Mouse (Mus musculus) mesoderm, embryonic 11.5 days (tissue): Measurements from ENCODE around the gene Creld2.

ENCODE experiments used
- DNase-seq: peaks from one replicate; pipeline ENCODE4 v3.0.0-alpha.2; 2012; ENCODE audit warnings: low read depth, low spot score

Gene Creld2

DNA sequence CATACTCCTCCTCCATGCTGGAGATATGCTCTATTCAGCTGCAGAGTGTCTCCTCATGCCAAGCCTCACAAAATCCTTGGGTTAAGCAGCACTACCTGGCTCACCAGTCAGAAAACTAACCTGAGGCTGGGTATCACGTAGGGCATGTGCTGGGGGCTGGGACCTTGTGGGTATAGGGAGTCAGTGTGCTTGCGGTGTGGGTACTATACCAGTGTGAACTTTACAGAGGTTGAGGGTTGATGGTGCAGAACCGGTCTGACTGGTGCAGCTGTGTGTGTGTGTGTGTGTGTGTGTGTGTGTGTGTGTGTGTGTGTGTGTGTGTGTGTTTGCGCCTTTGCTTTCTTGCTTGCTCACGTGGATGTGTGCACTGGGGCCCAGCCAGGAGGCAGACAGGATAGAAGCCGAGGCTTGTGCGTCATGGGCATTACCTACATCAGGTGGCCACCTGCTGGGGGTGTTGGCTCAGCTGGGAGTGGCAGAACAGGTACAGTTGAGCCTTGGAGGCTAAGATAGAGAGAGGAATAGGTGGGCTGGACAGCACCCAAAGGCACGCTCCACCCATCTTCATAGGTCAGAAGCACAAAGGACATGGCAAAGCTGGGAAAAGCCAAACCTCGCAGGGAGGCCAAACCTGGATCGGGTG lies 32.2 kb downstream of the Creld2 start:
- DNase-seq = no peak

DNA sequence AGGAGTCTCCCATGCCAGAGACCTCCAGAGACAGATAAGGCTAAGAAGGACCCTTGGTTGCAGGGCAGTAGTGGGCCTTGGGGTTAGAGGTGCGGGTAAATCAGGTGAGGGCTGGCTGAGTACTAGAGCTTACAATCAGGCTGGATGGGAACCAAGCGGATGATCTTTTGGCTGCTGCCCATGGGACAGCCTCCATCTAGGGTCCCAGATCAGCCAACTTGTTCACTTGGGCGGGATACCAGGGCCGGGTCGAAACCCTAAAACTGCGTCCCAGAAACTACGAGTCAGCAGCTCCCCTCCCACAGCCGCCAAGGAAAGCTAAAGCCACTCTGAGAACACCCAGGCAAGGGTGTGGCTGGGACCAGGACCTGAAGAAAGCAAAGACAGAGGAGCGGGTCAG lies 33.7 kb downstream of the Creld2 start:
- no peak for DNase-seq

DNA sequence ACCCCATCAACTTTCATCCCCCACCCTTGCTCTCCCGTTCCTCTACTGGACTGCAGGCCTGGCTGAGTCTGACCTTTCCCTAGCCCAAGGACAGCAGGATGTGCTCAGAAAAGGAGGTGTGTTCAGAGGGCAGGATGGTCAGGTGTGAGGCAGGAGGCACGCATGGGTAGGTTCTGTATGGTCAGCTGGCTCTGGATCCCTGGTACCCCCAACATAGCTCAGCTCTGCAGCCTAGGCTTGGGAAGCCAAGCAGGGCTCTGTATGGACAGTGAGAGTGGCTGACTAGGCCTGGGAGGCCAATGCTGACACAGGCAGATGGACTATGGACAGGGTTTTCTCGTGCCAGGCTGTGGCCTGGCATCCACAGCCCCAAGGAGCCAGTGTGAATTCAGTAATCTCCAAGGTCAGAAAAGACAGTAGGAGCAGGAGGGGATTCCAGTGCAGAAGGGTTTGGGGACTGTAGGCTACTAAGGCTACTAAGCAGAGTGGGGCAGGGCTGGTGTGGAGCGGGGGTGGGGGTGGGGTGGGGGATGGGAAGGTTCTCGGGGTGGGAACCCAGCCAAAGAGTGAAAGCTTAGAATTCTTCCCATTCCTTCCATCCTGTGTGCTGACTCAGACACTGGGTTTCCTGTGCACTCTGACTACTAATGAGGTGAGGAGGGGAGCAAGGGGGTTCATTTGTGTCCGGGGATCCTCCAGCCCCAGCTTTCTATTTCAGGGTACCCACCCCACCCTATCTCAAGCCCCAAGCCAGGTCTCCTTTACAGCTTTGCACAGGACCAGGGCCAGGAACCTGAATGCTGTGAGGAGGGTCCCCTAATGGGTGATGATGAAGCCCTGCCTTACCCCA lies 34.9 kb downstream of the Creld2 start:
- DNase-seq = no peak

DNA sequence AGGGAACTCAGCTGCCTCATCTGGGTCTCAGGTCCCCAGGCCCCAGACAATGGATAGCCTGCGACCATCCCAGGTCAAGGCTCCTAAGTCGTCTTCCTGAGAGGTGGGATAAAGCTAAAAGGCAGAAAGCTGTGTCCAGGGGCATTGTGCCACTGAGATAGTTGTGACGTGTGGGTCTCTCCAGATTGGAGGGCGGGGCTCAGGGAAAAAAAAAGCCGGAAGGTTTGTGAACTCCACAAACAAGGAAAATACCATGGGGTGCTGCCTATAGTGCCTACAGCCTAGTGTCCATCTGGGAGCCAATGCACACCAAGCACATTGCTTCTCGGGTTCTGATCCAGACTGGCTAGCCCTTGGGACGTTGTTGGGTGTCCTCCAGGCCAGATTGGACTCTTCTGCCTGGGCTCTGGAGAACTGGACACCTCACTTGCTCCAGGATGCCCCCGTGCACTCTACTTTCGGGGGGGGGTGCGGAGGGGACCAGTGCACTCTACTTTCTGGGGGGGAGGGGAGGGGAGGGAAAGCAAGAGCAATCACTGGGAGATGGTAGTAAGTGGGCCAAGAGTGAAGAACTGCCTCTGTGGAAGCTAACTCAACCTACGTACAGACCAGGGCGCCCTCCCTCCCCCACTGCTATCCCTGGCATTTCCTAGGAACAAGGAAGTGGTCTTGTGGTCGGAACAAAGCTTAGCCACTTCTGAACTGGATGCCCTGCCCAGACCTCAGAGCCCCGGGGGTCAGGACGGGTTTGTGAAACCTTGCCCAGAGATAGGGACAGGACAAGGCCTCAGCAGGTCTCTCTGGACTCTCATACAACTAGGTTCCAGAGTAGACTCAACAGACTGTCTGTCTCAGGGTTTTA lies 35.8 kb downstream of the Creld2 start:
- no peak for DNase-seq

DNA sequence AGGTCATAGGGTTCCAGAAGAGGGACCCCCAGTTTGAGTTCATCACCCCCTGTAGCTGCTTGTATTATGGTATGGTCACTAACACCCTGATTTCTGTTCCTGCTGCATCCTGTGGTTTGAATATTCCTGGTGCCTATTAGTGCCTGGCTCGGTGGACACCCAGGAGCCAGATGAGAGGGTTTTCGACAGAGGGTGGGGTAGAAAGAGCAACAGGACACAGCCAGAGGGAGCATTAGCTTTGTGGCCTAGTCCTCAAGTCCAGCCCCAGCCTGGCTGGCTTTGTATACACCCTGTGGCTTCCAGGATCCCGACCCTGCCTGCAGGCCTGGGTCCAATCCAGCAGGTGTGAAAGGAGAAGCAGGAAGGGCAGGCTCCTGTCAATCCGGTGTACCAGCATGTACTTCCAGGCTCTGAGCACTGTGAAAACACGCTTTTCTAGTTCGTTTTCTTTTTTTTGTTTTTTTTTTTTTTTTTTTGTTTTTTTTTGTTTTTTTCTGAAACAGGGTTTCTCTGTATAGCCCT lies 36.5 kb downstream of the Creld2 start:
- DNase-seq = no peak

DNA sequence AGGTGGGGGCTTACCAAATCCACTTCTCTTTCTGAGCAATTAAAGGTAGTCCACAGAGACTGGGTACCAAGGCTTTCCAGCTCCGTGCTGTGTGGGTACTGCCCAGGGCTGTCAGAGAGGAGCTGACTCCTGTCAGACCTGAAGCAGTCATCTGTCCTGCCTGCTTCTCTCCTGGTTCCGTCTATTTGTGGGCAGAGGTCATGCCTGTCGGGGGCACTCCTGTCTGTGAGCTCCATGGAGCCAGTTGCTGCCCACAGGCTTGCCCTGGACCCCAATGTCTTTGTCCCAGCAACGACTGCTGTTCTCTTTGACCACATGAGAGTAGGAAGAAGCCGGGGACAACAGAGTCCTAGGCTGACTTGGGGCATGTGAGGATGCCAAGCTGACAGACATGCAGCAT lies 37.2 kb downstream of the Creld2 start:
- DNase-seq = no peak

DNA sequence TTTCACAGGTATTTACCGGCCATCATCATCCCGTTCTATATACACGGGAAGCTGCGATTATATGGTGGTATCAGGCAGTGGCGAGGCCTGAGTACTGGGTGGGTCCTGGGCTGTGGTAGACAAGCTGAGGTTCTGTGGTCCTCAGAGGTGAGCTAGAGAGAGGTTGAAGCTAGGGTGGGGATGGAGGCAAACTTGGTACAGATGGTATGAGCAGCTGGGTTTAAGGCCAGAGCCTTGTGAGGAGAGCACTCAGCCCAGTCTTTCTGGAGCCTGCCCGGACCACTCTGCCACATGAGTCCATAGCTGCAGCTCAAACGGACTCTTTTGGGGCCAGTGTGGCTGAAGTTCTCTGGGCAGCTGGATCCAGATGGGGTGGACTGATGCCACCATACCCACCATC lies 37.9 kb downstream of the Creld2 start:
- no peak for DNase-seq

DNA sequence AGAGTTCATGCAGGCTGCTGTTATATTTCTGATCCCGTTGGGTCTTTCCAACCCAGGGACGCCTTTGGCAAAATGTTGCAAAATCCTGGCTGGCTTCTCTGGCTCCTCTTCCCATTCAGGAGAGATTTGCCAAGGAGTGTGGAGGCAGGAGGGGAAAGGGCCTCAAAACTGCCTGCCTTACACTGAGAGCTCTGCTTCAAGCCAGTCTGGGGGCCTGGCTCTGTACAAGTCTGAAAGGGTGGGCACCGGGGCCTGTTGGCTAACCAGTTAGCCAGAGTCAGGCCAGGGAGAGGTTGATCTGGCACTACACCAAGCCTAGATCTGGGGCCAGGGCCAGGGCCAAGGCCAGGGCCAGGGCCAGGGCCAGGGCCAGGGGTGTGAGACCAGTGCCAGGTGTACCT lies 38.7 kb downstream of the Creld2 start:
- no peak for DNase-seq

DNA sequence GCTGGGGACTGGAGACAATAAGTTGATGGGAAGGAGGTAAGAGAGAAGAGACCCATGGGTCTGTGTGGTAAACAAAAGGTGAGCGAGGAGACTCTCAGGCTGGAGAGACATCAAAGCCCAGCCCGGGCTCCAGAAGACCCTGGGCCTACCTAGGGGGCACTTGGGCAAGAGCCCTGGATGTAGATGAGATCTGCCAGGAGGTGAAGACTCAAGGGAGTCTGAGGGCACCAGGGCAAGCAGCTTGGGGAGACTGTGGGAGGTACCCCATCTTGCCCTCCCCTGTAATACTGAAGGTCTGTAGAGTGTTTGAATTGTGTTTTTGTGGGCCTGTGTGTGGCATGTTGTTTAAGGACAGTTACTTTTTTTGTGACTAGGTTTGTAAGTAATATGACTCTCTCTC lies 39.3 kb downstream of the Creld2 start:
- no peak for DNase-seq

DNA sequence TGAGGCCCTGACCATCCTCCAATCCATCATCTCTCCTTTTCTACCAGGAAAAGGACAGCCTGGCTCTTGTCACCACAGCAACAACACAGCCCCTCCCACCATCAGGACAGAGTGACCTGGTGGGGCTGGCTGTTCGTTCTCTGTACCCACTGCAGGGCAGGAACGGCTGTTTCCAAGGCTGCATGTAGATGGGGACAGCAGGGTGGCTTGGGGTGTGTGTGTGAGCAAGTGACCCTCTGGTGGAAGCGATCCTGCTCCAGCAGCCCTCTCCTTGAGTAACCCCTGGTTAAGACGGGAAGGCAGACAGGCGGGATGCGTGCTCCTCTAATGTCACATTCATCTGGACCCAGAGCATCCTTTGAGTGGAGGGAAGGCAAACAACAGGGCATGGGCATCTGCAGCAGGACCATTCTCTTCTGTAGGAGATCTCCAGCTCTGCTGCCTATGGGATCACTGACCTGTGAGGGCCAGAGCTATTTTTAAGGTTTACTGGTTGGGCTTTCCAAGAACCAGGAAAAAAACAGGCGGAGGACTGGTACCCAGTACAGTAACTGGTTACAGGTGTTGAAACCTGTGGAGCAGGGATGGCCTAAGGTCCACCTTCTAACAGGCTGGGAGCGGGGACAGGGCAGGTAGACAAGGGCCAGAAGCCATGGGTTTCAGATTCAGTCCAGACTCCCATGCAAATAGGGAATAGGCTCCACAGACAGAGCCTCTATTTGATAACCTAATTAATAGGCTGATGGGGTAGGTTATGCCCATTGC lies 39.9 kb downstream of the Creld2 start:
- no peak for DNase-seq

DNA sequence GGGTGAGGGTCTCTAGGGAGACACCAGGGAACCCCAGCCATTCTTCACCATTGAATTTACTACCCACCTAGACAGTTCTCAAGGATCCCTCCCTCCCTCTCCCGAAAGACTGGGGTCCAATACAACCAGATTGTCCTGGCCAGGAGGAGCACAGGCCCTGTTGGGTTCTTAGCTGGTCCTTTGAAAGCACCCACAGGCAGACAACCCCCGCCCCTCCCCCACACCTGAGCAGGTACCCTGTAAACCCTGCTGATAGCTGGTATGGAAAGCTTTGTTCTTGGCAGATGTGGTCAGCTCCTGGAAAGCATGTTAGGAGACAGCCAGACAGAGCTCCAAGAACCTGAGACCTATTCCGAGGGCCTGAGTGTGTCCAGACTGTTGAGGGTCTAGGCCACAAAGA lies 41.3 kb downstream of the Creld2 start:
- no peak for DNase-seq

DNA sequence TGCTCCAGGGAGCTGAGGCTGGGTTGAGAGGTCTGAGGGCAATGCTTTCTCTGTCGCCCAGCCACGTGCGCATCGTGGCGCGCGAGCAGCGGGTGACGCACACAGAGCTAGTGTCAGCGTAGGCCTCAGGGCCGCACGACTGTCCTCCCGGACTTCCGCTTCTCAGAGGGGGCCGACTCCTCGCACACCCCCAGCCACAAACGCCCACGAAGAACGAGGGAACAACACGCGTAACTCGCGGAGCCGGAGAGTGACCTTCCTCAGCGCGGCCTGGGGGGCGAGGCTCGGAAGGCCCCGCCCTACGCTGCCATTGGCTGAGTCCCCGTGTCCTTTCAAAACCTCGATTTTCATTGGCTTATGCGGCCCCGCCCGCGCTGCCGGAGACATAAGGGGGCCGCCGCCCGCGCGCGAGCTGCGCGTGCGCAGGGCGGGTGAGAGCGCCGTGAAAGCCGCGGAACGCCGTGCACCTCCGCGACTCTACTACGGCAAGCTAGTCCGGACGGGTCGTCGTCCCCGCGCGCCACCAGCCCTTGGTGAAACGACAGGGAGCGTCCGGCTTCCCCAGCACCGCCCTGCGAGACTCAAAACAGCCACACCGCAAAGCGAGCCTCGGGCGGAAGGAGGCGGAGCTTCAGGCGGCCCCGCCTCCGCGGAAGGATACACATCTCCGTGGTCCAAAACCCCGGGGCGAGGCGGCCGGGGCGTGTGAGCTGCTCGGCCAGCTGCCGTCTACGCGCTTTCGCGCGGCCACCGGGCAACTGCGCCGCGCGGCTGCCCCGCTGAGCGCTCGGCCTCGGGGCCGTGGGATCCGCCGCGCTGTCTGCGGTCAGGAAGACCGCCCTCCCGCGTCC lies 42.6 kb downstream of the Creld2 start, which contains the start of gene Pim3:
TSS of gene Pim3 (plus strand) at position 415 of the 851 bp plus-strand sequence.
- DNase-seq = peak; percentile 97

DNA sequence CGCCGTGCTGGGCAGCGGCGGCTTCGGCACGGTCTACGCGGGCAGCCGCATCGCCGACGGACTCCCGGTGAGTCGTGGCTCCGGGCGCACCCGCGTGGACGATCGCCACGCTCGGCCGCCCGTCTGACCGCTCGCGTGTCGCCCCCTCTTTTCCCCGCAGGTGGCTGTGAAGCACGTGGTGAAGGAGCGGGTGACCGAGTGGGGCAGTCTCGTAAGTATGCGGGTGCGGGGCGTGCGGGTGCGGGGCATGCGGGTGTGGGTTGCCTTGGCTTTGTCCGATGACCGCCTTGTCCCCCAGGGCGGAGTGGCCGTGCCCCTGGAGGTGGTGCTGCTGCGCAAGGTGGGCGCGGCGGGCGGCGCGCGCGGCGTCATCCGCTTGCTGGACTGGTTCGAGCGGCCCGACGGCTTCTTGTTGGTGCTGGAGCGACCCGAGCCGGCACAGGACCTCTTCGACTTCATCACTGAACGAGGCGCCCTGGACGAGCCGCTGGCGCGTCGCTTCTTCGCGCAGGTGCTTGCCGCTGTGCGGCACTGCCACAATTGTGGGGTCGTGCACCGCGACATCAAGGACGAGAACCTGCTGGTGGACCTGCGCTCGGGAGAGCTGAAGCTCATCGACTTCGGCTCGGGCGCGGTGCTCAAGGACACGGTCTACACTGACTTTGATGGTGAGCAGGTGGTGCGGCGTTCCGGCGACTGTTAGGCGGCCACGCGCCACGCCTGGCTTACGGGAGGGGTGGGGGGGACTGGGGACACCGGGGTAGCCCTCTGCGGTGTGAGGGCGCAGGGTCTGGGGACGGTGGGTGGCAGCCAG lies 43.6 kb downstream of the Creld2 start:
- peak; percentile 37 for DNase-seq

DNA sequence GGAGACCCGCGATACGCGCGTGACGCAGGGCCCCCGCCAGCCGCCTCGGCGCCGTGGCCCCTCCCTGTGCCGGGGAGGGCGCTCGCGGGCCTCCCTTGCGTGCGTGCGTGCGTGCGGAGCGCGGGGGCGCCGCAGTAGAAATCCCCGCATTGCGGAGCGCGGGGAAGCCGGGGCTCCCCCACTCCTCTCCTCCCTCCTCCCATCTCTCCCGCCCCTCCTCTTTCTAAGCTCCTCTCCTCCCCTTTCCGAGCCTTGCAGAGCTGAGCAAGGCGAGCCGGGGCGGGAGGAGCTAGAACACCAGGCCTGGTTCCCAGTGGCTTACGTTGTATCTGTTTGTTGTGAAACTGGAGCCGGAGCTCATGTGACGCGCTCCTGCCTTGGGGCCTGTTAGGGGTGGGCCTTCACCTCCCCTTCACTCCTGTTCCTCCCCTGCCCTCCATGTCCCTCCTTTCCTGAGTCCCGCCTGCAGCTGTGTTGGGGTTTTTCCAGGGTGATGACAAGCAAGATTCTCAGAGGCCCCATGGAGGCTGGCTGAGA lies 44.3 kb downstream of the Creld2 start:
- peak; percentile 94 for DNase-seq

DNA sequence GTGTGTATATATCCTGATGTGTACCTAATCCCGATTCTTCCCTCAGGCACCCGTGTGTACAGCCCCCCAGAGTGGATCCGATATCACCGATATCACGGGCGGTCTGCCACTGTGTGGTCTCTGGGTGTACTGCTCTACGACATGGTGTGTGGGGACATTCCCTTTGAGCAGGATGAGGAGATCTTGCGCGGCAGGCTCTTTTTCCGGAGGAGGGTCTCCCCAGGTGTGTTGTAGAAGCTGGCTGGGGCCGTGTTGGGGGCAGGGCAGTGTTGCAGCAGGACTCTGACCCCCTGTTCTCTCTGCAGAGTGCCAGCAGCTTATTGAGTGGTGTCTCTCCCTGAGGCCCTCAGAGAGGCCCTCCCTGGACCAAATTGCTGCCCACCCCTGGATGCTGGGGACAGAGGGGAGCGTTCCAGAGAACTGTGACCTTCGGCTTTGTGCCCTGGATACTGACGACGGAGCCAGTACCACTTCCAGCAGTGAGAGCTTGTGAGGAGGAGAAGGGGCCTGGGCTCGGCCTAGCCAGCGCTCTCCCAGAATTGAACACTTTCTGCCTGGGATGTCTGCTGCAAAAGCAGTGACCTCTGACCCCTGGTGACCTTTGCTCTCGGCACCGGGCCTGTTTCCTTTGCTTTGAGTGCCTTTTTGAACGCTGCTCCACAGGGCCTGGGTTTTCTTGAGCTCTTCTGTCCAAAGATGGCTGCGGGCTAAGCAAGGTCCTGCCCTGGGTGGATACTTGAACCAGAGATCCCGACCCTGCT lies 45.0 kb downstream of the Creld2 start:
- no peak for DNase-seq

DNA sequence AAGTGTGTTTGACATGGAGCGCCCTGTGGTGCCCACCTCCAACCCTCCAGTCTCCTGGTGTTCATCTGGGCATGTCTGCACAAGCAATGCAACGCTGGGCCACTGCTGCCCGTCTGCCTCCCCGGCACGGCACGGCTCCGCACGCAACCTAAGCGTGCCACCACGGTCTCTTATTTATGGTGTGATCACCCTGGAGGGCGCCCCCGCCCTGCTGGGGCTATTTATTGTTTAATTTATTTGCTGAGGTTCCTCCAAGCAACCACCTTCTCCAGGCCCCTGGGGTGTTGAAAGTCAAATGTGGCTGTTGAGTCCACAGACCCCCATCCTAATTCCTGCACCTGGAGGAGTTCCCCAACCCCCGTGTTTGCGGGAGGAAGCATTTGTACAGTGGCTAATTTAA lies 45.6 kb downstream of the Creld2 start:
- DNase-seq = no peak

DNA sequence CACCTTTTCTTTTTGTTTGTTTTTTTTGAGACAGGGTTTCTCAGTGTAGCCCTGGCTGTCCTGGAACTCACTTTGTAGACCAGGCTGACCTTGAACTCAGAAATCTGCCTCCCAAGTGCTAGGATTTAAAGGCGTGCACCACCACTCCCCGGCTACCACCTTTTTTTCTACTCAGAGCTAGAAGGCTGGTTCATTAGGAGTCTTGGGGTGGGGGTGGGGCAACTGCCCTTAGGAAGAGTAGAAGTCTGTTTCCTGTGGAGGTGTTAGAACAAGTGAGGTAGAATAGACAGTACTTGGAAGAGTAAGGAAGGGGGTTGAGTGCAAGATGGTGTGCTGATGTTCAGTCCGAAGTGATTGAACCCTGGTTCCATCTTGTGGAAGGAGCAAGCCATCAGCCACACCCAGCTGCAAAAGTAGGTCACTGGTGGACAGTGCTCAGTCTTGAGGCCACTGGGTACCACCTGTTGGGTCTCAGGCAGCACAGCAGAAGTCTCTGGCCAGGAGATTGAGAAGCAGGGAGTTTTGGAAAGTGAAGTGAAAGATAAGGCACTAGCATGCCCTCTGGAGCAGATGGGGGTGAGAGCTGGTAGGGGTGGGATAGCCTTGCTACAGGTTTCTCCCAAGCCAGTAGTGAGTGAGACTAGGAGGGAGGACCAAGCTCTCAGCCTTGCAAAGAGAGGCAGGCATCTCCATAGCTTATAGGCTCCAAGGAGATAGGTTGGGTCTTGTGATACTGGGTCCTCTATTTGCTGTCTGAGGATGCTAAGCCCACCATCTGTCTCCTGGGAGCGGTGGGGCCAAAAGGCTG lies 46.6 kb downstream of the Creld2 start:
- no peak for DNase-seq

DNA sequence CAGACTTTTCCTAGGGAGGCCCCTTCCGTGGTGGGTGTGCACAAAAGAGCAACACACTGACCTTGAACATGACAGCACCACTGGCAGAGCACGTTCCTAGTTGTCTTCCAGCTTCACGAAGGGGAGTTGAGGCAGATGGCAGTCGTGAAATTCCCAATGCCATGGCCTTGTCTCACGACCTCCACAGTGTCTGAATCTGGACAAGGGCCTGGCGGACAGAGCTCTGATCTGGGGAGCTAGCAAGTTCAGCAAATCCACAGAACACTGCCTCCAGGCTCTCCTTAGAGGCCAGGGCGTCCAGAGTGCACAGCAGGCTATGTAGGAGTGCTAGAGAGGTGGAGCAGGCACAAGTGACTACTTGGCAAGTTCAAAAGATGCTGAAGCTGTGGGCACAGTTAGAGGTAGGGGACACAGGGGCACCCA lies 47.5 kb downstream of the Creld2 start:
- no peak for DNase-seq
